Mouse (Mus musculus): Measurements from ENCODE around the gene Iqce. TPM values are rescaled to one million over a fixed set of nuclear protein-coding genes. Genes with fewer than 3 reads are reported as not detected.

The Iqce gene
- polyA plus RNA-seq, 1 experiment from 2014 or later, result 7.9 TPM

- peak overlapping the region; percentile 59 for H3K27ac ChIP-seq
- peaks cover 38% of the 10 kb centered on the region for H3K36me3 ChIP-seq
- H3K27me3 ChIP-seq (replicated peaks), result peaks cover 20% of the 10 kb centered on the region; the same call in 1 of the 2 replicates
- 62% methylated on average over 6 of the region's 6 CpGs for WGBS (ENCODE audit: insufficient replicate concordance)
- 0 out of 2 replicates have a peak overlapping the region, but pooled peaks have one; percentile 32 for H3K9ac ChIP-seq
- H3K4me1 ChIP-seq, result peaks cover 79% of the 10 kb centered on the region
- H3K4me3 ChIP-seq, result no peak overlapping the region
- H3K9me3 ChIP-seq (replicated peaks), result no peaks in the 10 kb centered on the region
- ATAC-seq, result no peak
- H3K4me2 ChIP-seq, result no peak overlapping the region
These were observed 86.1 kb downstream of the Iqce start for GRCm38 (mm10) chr5:140616110-140616503.

GRCm38 (mm10) chr5:140615321-140616109 is 86.7 kb downstream of the Iqce start:
- Histone ChIP-seq H3K27ac (peak overlapping the region; percentile 78), H3K4me2 (peak overlapping the region; percentile 63), H3K27me3 (replicated peaks) (peaks cover 26% of the 10 kb centered on the region), H3K4me3 (no peak overlapping the region; the same call in 1 of the 2 replicates), H3K9me3 (replicated peaks) (no peaks in the 10 kb centered on the region), H3K9ac (peak overlapping the region; percentile 45; the same call in 1 of the 2 replicates), H3K36me3 (peaks cover 38% of the 10 kb centered on the region), H3K4me1 (peaks cover 85% of the 10 kb centered on the region)
- WGBS (ENCODE audit: insufficient replicate concordance), result 63% methylated on average over 10 of the region's 10 CpGs
- ATAC-seq, result no peak

GRCm38 (mm10) chr5:140614837-140615236 is 87.3 kb downstream of the Iqce start:
- H3K9ac ChIP-seq, result peak overlapping the region; percentile 45; the same call in 1 of the 2 replicates
- H3K4me3 ChIP-seq, result no peak overlapping the region
- peak overlapping the region; percentile 78 for H3K27ac ChIP-seq
- peak; percentile 82 for ATAC-seq
- peaks cover 87% of the 10 kb centered on the region for H3K4me1 ChIP-seq
- peak overlapping the region; percentile 63 for H3K4me2 ChIP-seq
- peaks cover 32% of the 10 kb centered on the region for H3K27me3 ChIP-seq (replicated peaks)
- H3K36me3 ChIP-seq, result peaks cover 38% of the 10 kb centered on the region
- whole genome bisulfite sequencing (ENCODE audit: insufficient replicate concordance), result 28% methylated on average over 4 of the region's 4 CpGs
- no peaks in the 10 kb centered on the region for H3K9me3 ChIP-seq (replicated peaks)

- H3K27ac ChIP-seq, result peak overlapping the region; percentile 78
- H3K36me3 ChIP-seq, result peaks cover 38% of the 10 kb centered on the region
- H3K27me3 ChIP-seq (replicated peaks), result peaks cover 39% of the 10 kb centered on the region
- ATAC-seq, result no peak
- peak overlapping the region; percentile 63 for H3K4me2 ChIP-seq
- H3K4me1 ChIP-seq, result peaks cover 93% of the 10 kb centered on the region
- H3K9ac ChIP-seq, result peak overlapping the region; percentile 14; the same call in 1 of the 2 replicates
- H3K4me3 ChIP-seq, result no peak overlapping the region
- WGBS (ENCODE audit: insufficient replicate concordance), result 86% methylated on average over 10 of the region's 10 CpGs
- no peaks in the 10 kb centered on the region for H3K9me3 ChIP-seq (replicated peaks)
These were observed 88.0 kb downstream of the Iqce start for GRCm38 (mm10) chr5:140614141-140614540.

- ATAC-seq, result no peak
- no peaks in the 10 kb centered on the region for H3K9me3 ChIP-seq (replicated peaks)
- no peak overlapping the region for H3K4me3 ChIP-seq
- no peak overlapping the region for H3K9ac ChIP-seq
- WGBS (ENCODE audit: insufficient replicate concordance), result 83% methylated on average over 18 of the region's 18 CpGs
- peaks cover 58% of the 10 kb centered on the region for H3K27me3 ChIP-seq (replicated peaks)
- H3K4me1 ChIP-seq, result peaks cover 100% of the 10 kb centered on the region
- peaks cover 38% of the 10 kb centered on the region for H3K36me3 ChIP-seq
- peak overlapping the region; percentile 33; the same call in 1 of the 2 replicates for H3K27ac ChIP-seq
- H3K4me2 ChIP-seq, result peak overlapping the region; percentile 92
These were observed 90.0 kb downstream of the Iqce start for GRCm38 (mm10) chr5:140612191-140612590.

Other genes with a start within 250 kb of the Iqce start
- 12.4 TPM in 2 replicates for gene Chst12, start 196.8 kb downstream of the Iqce start, polyA plus RNA-seq (2016; fragmentation: Nextera tagmentation; extraction: Ambion mirVana)
- gene Grifin, start 137.3 kb downstream of the Iqce start, polyA plus RNA-seq (2016; fragmentation: Nextera tagmentation; extraction: Ambion mirVana), result 6.3 and 7.8 TPM in 2 replicates
- 7.4 and 8.3 TPM in 2 replicates for gene Lfng, start 95.1 kb downstream of the Iqce start, polyA plus RNA-seq (2016; fragmentation: Nextera tagmentation; extraction: Ambion mirVana)
- 13.0 and 15.6 TPM in 2 replicates for gene Ttyh3, start 53.3 kb downstream of the Iqce start, polyA plus RNA-seq (2016; fragmentation: Nextera tagmentation; extraction: Ambion mirVana)
- 10.6 and 12.2 TPM in 2 replicates for gene Brat1, start 2.6 kb upstream of the Iqce start, polyA plus RNA-seq (2016; fragmentation: Nextera tagmentation; extraction: Ambion mirVana)
- 0.99 and 1.2 TPM in 2 replicates for gene Amz1, start 21.7 kb upstream of the Iqce start, polyA plus RNA-seq (2016; fragmentation: Nextera tagmentation; extraction: Ambion mirVana)
- gene Gna12, start 128.1 kb upstream of the Iqce start, polyA plus RNA-seq (2016; fragmentation: Nextera tagmentation; extraction: Ambion mirVana), result 33.8 TPM in 2 replicates